Mouse (Mus musculus): Measurements from ENCODE around the gene Ly6g6f. TPM values are rescaled to one million over a fixed set of nuclear protein-coding genes. Genes with fewer than 3 reads are reported as not detected.

The Ly6g6f gene
- polyA plus RNA-seq, 1 experiment from 2014 or later: not detected

DNA sequence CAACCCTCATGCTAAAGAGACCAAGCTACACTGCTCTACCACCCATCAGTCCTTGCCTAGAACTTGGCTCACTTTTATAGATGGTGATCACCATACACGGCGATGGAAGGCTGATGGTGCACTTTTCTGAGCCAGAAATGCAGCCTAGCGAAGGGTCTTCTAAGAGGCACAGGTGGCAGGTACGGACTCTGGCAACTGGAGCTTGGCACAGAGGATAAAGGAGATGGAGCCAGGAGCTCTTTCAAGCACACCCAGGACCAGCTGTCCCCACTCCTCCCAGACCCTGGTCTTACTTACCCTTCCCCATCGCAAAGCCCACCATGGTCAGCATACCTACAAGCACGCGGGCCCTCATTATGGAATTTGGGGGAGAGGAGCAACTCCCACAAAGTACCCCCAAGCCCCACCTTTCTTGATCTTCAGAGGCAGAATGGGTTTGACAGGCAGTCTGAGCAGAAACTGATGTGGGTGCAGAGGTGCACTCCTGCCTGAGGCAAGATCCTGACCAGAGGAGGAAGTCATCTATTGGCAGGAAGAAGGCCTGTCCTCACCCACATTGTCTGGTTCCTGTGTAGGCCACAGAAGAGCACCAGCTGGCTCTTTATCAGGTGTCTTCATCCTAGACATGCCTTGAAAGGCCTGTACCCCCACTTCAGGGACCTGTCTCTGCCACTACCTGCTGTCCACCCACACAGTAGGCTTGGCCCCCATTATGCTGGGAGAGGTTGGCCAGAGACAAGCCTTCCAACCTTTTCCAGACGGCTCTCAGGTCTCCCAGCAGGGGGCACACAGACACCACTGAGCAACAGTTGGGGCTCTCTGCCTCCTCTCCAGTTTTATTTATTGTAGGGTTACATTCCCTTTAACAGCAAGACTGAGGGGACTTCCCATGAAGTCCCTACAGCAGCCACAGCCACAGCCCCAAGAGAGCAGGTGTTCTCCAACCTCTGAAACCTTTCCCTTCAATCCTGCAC lies 29.9 kb upstream of the Ly6g6f start, which contains the start of gene Ly6g5b:
Gene Ly6g5b (minus strand): TSS at position 383 of the 974 bp plus-strand sequence.
- no peaks in the 10 kb centered on the region for H3K27me3 ChIP-seq (ENCODE audit: control insufficient read depth, insufficient read depth, low read length)
- H3K4me2 ChIP-seq (replicated peaks; ENCODE audit: low read depth, low read length): no peak within 1 kb of the TSS
- H3K4me1 ChIP-seq (ENCODE audit: control insufficient read depth, insufficient read depth, low read length): peaks cover 7% of the 10 kb centered on the region; the same call in 1 of the 2 replicates
- H3K27ac ChIP-seq (ENCODE audit: low read length): no peak within 1 kb of the TSS
- 82% methylated on average over 8 of the region's 8 CpGs for WGBS
- H3K4me3 ChIP-seq (ENCODE audit: low read depth, low read length): no peak within 1 kb of the TSS
- H3K9ac ChIP-seq (replicated peaks; ENCODE audit: low read depth, low read length): no peak within 1 kb of the TSS
- peaks cover 42% of the 10 kb centered on the region for H3K36me3 ChIP-seq (ENCODE audit: control insufficient read depth, insufficient read depth, low read length)
- H3K9me3 ChIP-seq (ENCODE audit: control insufficient read depth, low read depth, low read length): no peaks in the 10 kb centered on the region
- no peak for ATAC-seq (ENCODE audit: insufficient number of reproducible peaks, insufficient read depth, low FRiP score, low read depth)

DNA sequence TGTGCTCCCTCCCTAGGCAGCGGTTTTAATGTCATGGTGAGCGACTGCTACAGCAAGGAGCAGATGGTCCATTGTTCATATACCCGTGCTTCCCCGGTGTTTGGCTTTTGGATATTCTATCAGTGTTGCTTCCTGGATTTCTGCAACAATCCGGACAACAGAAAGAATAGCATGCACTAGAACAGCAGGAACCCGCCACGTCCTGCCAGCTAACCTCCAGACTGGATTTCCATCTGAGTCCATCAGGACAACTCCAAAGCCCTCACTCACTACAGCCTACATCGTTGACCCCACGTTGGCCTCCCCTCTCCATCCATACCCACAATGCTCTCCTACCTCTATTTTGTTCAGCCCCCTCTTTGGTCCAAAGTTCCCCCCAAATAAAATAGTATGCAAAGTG lies 26.4 kb upstream of the Ly6g6f start:
- no peaks in the 10 kb centered on the region for H3K27me3 ChIP-seq (ENCODE audit: control insufficient read depth, insufficient read depth, low read length)
- H3K9ac ChIP-seq (replicated peaks; ENCODE audit: low read depth, low read length): no peak overlapping the region
- H3K36me3 ChIP-seq (ENCODE audit: control insufficient read depth, insufficient read depth, low read length): peaks cover 19% of the 10 kb centered on the region
- 73% methylated on average over 9 of the region's 9 CpGs for WGBS
- no peak overlapping the region for H3K4me3 ChIP-seq (ENCODE audit: low read depth, low read length)
- no peaks in the 10 kb centered on the region for H3K4me1 ChIP-seq (ENCODE audit: control insufficient read depth, insufficient read depth, low read length)
- no peak overlapping the region for H3K4me2 ChIP-seq (replicated peaks; ENCODE audit: low read depth, low read length)
- no peak overlapping the region for H3K27ac ChIP-seq (ENCODE audit: low read length)
- H3K9me3 ChIP-seq (ENCODE audit: control insufficient read depth, low read depth, low read length): no peaks in the 10 kb centered on the region
- no peak for ATAC-seq (ENCODE audit: insufficient number of reproducible peaks, insufficient read depth, low FRiP score, low read depth)

DNA sequence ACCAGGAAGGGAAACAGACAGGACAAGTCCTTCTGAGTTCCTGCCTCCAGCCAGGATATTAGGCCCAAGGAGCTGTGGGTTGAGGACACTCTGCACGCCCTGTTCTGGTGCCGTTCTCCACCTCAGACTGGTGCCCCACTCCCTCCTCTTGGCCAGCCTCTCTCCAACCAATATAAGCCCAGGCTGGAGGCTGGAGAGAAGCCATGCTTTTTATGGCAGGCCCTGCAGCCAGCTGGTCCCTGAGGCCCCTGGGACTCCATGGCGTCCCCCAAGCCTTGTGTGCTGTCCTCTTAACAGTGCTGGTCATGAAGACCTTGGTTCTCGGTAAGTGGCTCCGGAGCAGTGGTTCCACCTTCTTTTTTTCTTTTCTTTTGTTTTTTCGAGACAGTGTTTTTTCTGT lies 22.7 kb upstream of the Ly6g6f start, which contains the start of gene Ly6g5c:
Gene Ly6g5c (plus strand): TSS at position 183 of the 400 bp plus-strand sequence.
- Histone ChIP-seq H3K4me1 (ENCODE audit: control insufficient read depth, insufficient read depth, low read length) (0 out of 2 replicates have a peak, but pooled peaks cover 3% of the 10 kb centered on the region), H3K9ac (replicated peaks; ENCODE audit: low read depth, low read length) (no peak within 1 kb of the TSS), H3K27ac (ENCODE audit: low read length) (no peak within 1 kb of the TSS), H3K4me2 (replicated peaks; ENCODE audit: low read depth, low read length) (no peak within 1 kb of the TSS), H3K27me3 (ENCODE audit: control insufficient read depth, insufficient read depth, low read length) (no peaks in the 10 kb centered on the region), H3K4me3 (ENCODE audit: low read depth, low read length) (no peak within 1 kb of the TSS), H3K9me3 (ENCODE audit: control insufficient read depth, low read depth, low read length) (no peaks in the 10 kb centered on the region), H3K36me3 (ENCODE audit: control insufficient read depth, insufficient read depth, low read length) (peaks cover 1% of the 10 kb centered on the region; the same call in 1 of the 2 replicates)
- no peak for ATAC-seq (ENCODE audit: insufficient number of reproducible peaks, insufficient read depth, low FRiP score, low read depth)
- WGBS: 87% methylated on average over 6 of the region's 6 CpGs

DNA sequence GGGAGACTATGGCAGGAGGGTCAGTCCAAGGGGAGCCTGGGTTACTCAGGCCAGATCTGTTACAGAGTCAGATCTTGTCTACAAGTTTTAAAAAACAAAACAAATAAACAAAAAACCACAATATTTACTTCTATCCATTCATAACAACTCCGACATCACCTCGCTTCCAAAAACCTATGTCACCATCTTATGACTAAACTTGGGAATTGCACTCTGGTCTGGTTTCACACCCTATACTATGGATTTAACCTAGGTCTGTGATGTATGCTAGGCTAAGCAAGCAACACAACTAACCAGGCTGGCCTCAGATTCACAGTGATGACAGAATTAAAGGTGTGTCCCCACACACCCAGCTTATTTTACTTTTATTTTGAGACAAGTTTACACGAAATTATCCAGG lies 21.1 kb upstream of the Ly6g6f start:
- H3K4me2 ChIP-seq (replicated peaks; ENCODE audit: low read depth, low read length): no peak overlapping the region
- H3K9me3 ChIP-seq (ENCODE audit: control insufficient read depth, low read depth, low read length): no peaks in the 10 kb centered on the region
- H3K4me1 ChIP-seq (ENCODE audit: control insufficient read depth, insufficient read depth, low read length): 0 out of 2 replicates have a peak, but pooled peaks cover 3% of the 10 kb centered on the region
- H3K9ac ChIP-seq (replicated peaks; ENCODE audit: low read depth, low read length): no peak overlapping the region
- whole genome bisulfite sequencing: 69% methylated on average over 3 of the region's 3 CpGs
- H3K36me3 ChIP-seq (ENCODE audit: control insufficient read depth, insufficient read depth, low read length): peaks cover 17% of the 10 kb centered on the region
- no peak overlapping the region for H3K27ac ChIP-seq (ENCODE audit: low read length)
- H3K27me3 ChIP-seq (ENCODE audit: control insufficient read depth, insufficient read depth, low read length): no peaks in the 10 kb centered on the region
- no peak overlapping the region for H3K4me3 ChIP-seq (ENCODE audit: low read depth, low read length)
- no peak for ATAC-seq (ENCODE audit: insufficient number of reproducible peaks, insufficient read depth, low FRiP score, low read depth)

DNA sequence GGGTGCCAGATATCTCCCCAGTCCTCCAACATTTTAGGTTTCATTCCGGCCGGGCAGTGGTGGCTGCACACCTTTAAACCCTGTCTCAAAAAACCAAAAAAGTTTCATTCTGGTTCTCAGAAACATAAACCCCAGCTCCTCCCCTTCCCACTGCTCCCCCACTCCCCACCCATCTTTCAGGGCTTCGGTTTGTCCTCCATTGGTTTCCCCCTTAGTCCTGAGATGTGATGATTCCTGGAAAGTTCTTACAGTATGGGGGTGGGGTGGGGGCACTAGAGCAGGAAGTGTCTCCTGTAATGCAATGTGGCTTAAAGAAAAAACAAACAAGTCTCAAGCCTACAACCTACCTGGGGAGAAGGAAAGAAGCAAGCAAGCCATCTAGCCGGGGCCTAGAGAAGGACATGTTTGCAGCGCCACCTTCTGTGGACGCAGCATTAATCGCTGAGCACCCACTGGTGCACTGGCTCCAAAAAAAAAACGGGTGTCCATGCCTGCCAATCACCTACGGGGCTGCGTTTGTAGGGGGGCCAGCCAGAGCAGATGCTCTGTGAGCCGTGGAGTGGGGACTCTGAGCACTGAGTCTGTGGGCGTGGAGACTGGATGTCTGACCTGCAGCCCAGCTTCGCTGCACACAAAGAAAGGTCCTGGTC lies 20.5 kb upstream of the Ly6g6f start:
- Histone ChIP-seq H3K4me3 (ENCODE audit: low read depth, low read length) (no peak overlapping the region), H3K4me2 (replicated peaks; ENCODE audit: low read depth, low read length) (no peak overlapping the region)

DNA sequence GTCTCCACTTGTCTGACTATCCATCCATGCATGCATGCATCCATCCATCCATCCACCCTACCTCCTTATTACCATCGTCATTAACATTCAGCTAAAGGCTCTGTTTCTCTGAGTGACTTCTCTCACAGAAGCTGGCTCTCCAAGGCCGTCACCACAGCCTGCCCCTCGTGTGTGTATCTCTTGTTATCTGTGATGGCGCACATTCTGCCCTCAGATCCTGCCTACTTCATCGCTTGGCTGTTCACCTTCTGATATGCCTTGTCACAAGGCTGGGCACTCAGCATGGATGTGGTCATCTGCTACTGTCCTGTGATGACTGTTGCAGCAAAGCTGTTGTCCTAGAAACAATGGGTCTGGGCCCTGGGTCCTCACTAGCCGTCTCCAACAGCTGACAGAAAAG lies 19.3 kb upstream of the Ly6g6f start:
- WGBS: 79% methylated on average over 6 of the region's 6 CpGs
- Histone ChIP-seq H3K36me3 (ENCODE audit: control insufficient read depth, insufficient read depth, low read length) (peaks cover 33% of the 10 kb centered on the region), H3K4me1 (ENCODE audit: control insufficient read depth, insufficient read depth, low read length) (0 out of 2 replicates have a peak, but pooled peaks cover 3% of the 10 kb centered on the region), H3K9me3 (ENCODE audit: control insufficient read depth, low read depth, low read length) (no peaks in the 10 kb centered on the region), H3K27ac (ENCODE audit: low read length) (no peak overlapping the region), H3K4me2 (replicated peaks; ENCODE audit: low read depth, low read length) (no peak overlapping the region), H3K27me3 (ENCODE audit: control insufficient read depth, insufficient read depth, low read length) (no peaks in the 10 kb centered on the region), H3K9ac (replicated peaks; ENCODE audit: low read depth, low read length) (no peak overlapping the region), H3K4me3 (ENCODE audit: low read depth, low read length) (no peak overlapping the region)
- no peak for ATAC-seq (ENCODE audit: insufficient number of reproducible peaks, insufficient read depth, low FRiP score, low read depth)

More for the DNA sequence above, 20.5 kb upstream of the Ly6g6f start:
- ATAC-seq (ENCODE audit: insufficient number of reproducible peaks, insufficient read depth, low FRiP score, low read depth): no peak
- 27% methylated on average over 13 of the region's 13 CpGs for WGBS
- Histone ChIP-seq H3K9me3 (ENCODE audit: control insufficient read depth, low read depth, low read length) (no peaks in the 10 kb centered on the region), H3K27ac (ENCODE audit: low read length) (no peak overlapping the region), H3K36me3 (ENCODE audit: control insufficient read depth, insufficient read depth, low read length) (peaks cover 23% of the 10 kb centered on the region), H3K9ac (replicated peaks; ENCODE audit: low read depth, low read length) (no peak overlapping the region), H3K27me3 (ENCODE audit: control insufficient read depth, insufficient read depth, low read length) (no peaks in the 10 kb centered on the region), H3K4me1 (ENCODE audit: control insufficient read depth, insufficient read depth, low read length) (0 out of 2 replicates have a peak, but pooled peaks cover 3% of the 10 kb centered on the region)

DNA sequence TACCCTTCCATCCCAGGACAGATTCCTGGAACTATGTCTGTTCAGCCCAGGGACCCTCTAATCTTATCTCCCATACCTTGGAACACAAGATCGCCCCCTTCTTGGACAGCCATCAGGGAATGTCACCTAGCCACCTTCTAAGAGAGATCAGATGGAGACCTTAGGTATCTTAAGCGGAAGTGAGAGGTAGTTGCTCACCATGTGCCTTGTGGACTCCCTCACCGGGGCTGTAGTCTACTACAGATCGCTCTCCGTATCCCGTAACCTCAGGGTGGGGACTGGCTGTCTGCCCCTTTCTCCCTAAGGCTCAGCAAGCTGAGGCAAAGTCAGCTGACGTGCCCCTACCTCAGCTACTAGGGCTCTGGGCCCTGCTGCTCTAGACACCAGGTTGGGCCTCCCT lies 18.7 kb upstream of the Ly6g6f start:
- 90% methylated on average over 7 of the region's 7 CpGs for WGBS
- Histone ChIP-seq H3K4me2 (replicated peaks; ENCODE audit: low read depth, low read length) (no peak overlapping the region), H3K36me3 (ENCODE audit: control insufficient read depth, insufficient read depth, low read length) (peaks cover 36% of the 10 kb centered on the region), H3K4me1 (ENCODE audit: control insufficient read depth, insufficient read depth, low read length) (0 out of 2 replicates have a peak, but pooled peaks cover 3% of the 10 kb centered on the region), H3K27me3 (ENCODE audit: control insufficient read depth, insufficient read depth, low read length) (no peaks in the 10 kb centered on the region), H3K9me3 (ENCODE audit: control insufficient read depth, low read depth, low read length) (no peaks in the 10 kb centered on the region), H3K27ac (ENCODE audit: low read length) (no peak overlapping the region), H3K9ac (replicated peaks; ENCODE audit: low read depth, low read length) (no peak overlapping the region), H3K4me3 (ENCODE audit: low read depth, low read length) (no peak overlapping the region)
- no peak for ATAC-seq (ENCODE audit: insufficient number of reproducible peaks, insufficient read depth, low FRiP score, low read depth)

DNA sequence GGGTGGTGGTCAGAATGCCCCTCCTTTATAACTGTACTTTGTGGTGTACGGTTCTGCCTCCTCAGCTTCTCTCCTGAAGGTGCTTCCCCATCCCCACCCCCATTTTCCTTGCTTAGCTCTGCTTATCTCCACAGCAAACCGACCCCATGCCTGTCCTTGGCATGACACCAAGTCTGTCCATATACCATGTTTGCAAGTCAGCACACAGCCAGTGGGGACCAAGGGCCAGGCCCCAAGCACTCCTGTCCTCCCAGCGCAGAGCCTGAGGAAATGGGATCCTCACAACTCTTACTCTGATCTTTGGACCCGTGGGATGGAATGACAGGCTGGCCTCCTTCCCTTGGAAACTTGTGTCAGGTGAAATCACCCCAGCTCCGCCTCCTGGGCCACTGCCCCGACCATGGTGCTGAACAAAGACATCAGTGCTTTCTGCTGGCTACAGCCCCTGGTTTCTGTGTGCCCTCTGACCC lies 17.8 kb upstream of the Ly6g6f start:
- no peak overlapping the region for H3K4me2 ChIP-seq (replicated peaks; ENCODE audit: low read depth, low read length)
- no peak for ATAC-seq (ENCODE audit: insufficient number of reproducible peaks, insufficient read depth, low FRiP score, low read depth)
- no peaks in the 10 kb centered on the region for H3K27me3 ChIP-seq (ENCODE audit: control insufficient read depth, insufficient read depth, low read length)
- H3K9me3 ChIP-seq (ENCODE audit: control insufficient read depth, low read depth, low read length): no peaks in the 10 kb centered on the region
- H3K4me1 ChIP-seq (ENCODE audit: control insufficient read depth, insufficient read depth, low read length): 0 out of 2 replicates have a peak, but pooled peaks cover 3% of the 10 kb centered on the region
- H3K36me3 ChIP-seq (ENCODE audit: control insufficient read depth, insufficient read depth, low read length): peaks cover 43% of the 10 kb centered on the region
- no peak overlapping the region for H3K4me3 ChIP-seq (ENCODE audit: low read depth, low read length)
- WGBS: 67% methylated on average over 6 of the region's 6 CpGs
- no peak overlapping the region for H3K9ac ChIP-seq (replicated peaks; ENCODE audit: low read depth, low read length)
- H3K27ac ChIP-seq (ENCODE audit: low read length): no peak overlapping the region

Data from stomach, embryonic 14.5 days (tissue).